Comparison of ENCODE assay signal across 17 mouse cellular contexts in the genomic region with DNA sequence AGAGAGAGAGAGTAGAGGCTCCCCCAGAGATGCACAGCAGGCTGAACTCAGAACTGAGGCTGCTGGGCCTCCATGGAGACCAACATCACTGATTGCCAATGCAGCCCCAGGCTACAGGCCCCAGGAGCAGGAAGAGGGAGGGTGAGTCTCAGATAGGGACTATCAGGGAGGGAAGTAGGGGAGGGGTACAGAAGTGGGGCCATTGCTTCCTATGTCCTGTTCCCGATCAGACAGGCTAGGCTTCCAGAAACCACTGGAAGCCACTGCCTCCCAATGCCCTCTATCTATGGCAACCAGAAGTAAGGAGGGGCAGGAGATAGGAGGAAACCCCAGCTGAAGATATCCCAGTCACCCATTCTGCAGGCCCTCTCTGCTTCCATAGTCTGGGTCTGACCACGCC.
"Had no signal": no experiment of that assay in that cellular context is flagged by ENCODE, and none has a peak within 500 bp of the region (broad histone marks: within the 10 kb centered on the region; RNA-seq: fewer than 3 reads in every experiment).

No protein-coding gene starts in this region.

- H3K9ac ChIP-seq: lung, embryonic 14.5 days; midbrain, embryonic 15.5 days; neural tube, embryonic 12.5 days had no signal

- DNase-seq: kidney, adult 11 months; kidney, adult 9 months; kidney, postnatal 36 days; lung, embryonic 14.5 days; lung, postnatal 10 days; lung, postnatal 4 days; retina, postnatal 1 day; right cerebral cortex, postnatal 4 days; spleen, adult 18-20 months; thymus, adult 18-20 months; thymus, postnatal 14 days had no signal

- H3K4me3 ChIP-seq: layer of hippocampus, adult 2 months; limb, embryonic 10.5 days; midbrain, embryonic 15.5 days; neural tube, embryonic 12.5 days had no signal

- H3K27ac ChIP-seq: kidney, postnatal 0 days; layer of hippocampus, adult 2 months; limb, embryonic 10.5 days; midbrain, embryonic 15.5 days; neural tube, embryonic 12.5 days had no signal

- H3K4me2 ChIP-seq: lung, embryonic 14.5 days; midbrain, embryonic 11.5 days; midbrain, embryonic 15.5 days; neural tube, embryonic 12.5 days had no signal

- ATAC-seq: midbrain, embryonic 15.5 days had no signal

- H3K36me3 ChIP-seq: limb, embryonic 10.5 days; midbrain, embryonic 15.5 days; neural tube, embryonic 12.5 days had no signal

- H3K27me3 ChIP-seq: midbrain, embryonic 15.5 days; neural tube, embryonic 12.5 days had no signal

- H3K9me3 ChIP-seq: limb, embryonic 10.5 days; midbrain, embryonic 15.5 days; neural tube, embryonic 12.5 days had no signal
